Mouse (Mus musculus) megakaryocyte, embryonic 14.5 days (primary cell): Measurements from ENCODE around the gene Kcnb1. TPM values are rescaled to one million over a fixed set of nuclear protein-coding genes. Genes with fewer than 3 reads are reported as not detected.

Experiments used
- H3K27me3 ChIP-seq: replicated peaks from 2 replicates; pipeline ENCODE3; 2012; ENCODE audit warnings: inconsistent platforms
- H3K36me3 ChIP-seq: replicated peaks from 2 replicates; pipeline ENCODE3; 2012; ENCODE audit warnings: low read length, inconsistent platforms, mixed read lengths
- H3K4me1 ChIP-seq: 2 replicates; pipeline ENCODE4 v1.6.1; 2012; ENCODE audit warnings: inconsistent platforms
- H3K4me3 ChIP-seq: replicated peaks from 2 replicates; pipeline ENCODE3; 2012; ENCODE audit warnings: moderate library complexity, mild to moderate bottlenecking, inconsistent platforms
- H3K9me3 ChIP-seq: 2 replicates; pipeline ENCODE4 v1.6.1; 2012; ENCODE audit warnings: inconsistent platforms
- FLI1 ChIP-seq: IDR thresholded peaks from 2 replicates; pipeline ENCODE4 v1.6.1; 2012; ENCODE audit warnings: low read length, inconsistent platforms, mixed read lengths
- GATA1 ChIP-seq: IDR thresholded peaks from 3 replicates; pipeline ENCODE4 v1.6.1; 2012; ENCODE audit warnings: mixed read lengths, low read length, inconsistent platforms, borderline replicate concordance
- polyA plus RNA-seq: library from polyadenylated mRNA; stranded (reverse); fragments of >175 nt; gene quantifications from 2 replicates; pipeline ENCODE4 v1.2.3, GENCODE M21; 2012; ENCODE audit warnings: low replicate concordance; ENCODE audit not compliant: insufficient read depth

Kcnb1 gene
- polyA plus RNA-seq, result 0.02 TPM in 1 of 2 replicates, not detected in the other

GRCm38 (mm10) chr2:167190076-167190399 is at the start of gene Kcnb1:
Kcnb1 (minus strand) TSS chr2:167190155.
- peaks cover 8% of the 10 kb centered on the region for H3K9me3 ChIP-seq
- H3K4me3 ChIP-seq, result peak within 1 kb of the TSS; percentile 92

GRCm38 (mm10) chr2:167239262-167239661 is 49.3 kb upstream of the Kcnb1 start:
- TF ChIP-seq FLI1, result no peak
- TF ChIP-seq GATA1, result no peak
- Histone ChIP-seq H3K27me3 (peaks cover 76% of the 10 kb centered on the region), H3K9me3 (peaks cover 13% of the 10 kb centered on the region)

More at GRCm38 (mm10) chr2:167190076-167190399, at the start of gene Kcnb1:
- Histone ChIP-seq H3K4me1 (peaks cover 17% of the 10 kb centered on the region), H3K36me3 (no peaks in the 10 kb centered on the region), H3K27me3 (peaks cover 89% of the 10 kb centered on the region)
- TF ChIP-seq FLI1 (no peak), GATA1 (no peak)

DNA sequence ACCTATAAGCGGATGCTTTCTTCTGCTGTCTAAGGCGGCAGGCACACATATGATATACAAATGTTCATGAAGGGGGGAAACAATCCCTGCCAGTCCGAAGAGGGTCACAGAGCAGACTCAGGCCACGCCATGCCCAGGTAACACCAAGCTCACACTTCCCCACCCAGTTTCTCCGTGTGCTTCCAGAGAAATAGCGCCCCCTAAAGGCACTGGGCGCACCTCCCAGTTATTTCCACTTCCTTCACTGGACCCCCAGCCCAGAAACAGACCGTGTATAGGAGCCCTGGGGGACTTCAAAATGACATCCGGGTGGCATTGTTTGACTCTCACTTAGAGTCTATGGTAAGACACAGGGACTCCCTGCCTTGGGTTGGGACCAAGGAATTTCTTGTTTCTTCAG is 47.3 kb upstream of the Kcnb1 start:
- Histone ChIP-seq H3K36me3 (no peaks in the 10 kb centered on the region), H3K4me3 (no peak overlapping the region), H3K27me3 (peaks cover 82% of the 10 kb centered on the region), H3K4me1 (peaks cover 7% of the 10 kb centered on the region), H3K9me3 (peaks cover 5% of the 10 kb centered on the region)
- TF ChIP-seq GATA1 (no peak), FLI1 (no peak)

More at GRCm38 (mm10) chr2:167239262-167239661, 49.3 kb upstream of the Kcnb1 start:
- H3K36me3 ChIP-seq, result no peaks in the 10 kb centered on the region
- peaks cover 7% of the 10 kb centered on the region for H3K4me1 ChIP-seq
- H3K4me3 ChIP-seq, result no peak overlapping the region

GRCm38 (mm10) chr2:167236174-167236573 is 46.2 kb upstream of the Kcnb1 start:
- Histone ChIP-seq H3K9me3 (peaks cover 5% of the 10 kb centered on the region), H3K27me3 (peaks cover 82% of the 10 kb centered on the region)

GRCm38 (mm10) chr2:167235338-167236018 is 45.5 kb upstream of the Kcnb1 start:
- Histone ChIP-seq H3K9me3 (peaks cover 5% of the 10 kb centered on the region), H3K4me3 (no peak overlapping the region), H3K36me3 (no peaks in the 10 kb centered on the region), H3K27me3 (peaks cover 82% of the 10 kb centered on the region), H3K4me1 (peaks cover 9% of the 10 kb centered on the region)
- TF ChIP-seq GATA1, result no peak
- no peak for TF ChIP-seq FLI1

More at GRCm38 (mm10) chr2:167236174-167236573, 46.2 kb upstream of the Kcnb1 start:
- H3K36me3 ChIP-seq, result no peaks in the 10 kb centered on the region
- TF ChIP-seq FLI1 (no peak), GATA1 (no peak)
- no peak overlapping the region for H3K4me3 ChIP-seq
- peaks cover 7% of the 10 kb centered on the region for H3K4me1 ChIP-seq

GRCm38 (mm10) chr2:167233771-167234170 is 43.8 kb upstream of the Kcnb1 start:
- TF ChIP-seq GATA1, result no peak
- no peak for TF ChIP-seq FLI1
- Histone ChIP-seq H3K9me3 (peaks cover 9% of the 10 kb centered on the region), H3K4me1 (peaks cover 6% of the 10 kb centered on the region), H3K36me3 (no peaks in the 10 kb centered on the region), H3K27me3 (peaks cover 75% of the 10 kb centered on the region), H3K4me3 (no peak overlapping the region)

DNA sequence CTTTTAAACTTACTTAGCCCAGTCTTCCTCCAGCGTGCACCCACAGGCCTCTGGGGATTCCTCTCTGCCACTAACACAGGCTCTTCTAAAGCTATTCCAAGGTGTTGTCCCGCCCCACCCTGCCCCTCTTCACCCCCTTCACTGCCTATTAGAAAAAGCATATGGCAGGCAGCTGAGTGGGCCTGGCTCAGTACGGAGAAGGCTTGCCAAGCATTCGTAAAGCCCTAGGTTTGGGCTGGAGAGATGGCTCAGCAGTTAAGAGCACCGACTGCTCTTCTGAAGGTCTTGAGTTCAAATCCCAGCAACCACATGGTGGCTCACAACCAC is 43.0 kb upstream of the Kcnb1 start:
- H3K4me1 ChIP-seq, result peaks cover 6% of the 10 kb centered on the region
- H3K9me3 ChIP-seq, result peaks cover 6% of the 10 kb centered on the region
- TF ChIP-seq FLI1 (no peak), GATA1 (no peak)
- H3K4me3 ChIP-seq, result no peak overlapping the region
- no peaks in the 10 kb centered on the region for H3K36me3 ChIP-seq
- H3K27me3 ChIP-seq, result peaks cover 76% of the 10 kb centered on the region

- Histone ChIP-seq H3K4me1 (peaks cover 6% of the 10 kb centered on the region), H3K36me3 (no peaks in the 10 kb centered on the region), H3K27me3 (peaks cover 76% of the 10 kb centered on the region), H3K4me3 (no peak overlapping the region), H3K9me3 (peaks cover 6% of the 10 kb centered on the region)
- TF ChIP-seq GATA1 (no peak), FLI1 (no peak)
Measured at GRCm38 (mm10) chr2:167232132-167233008, 42.4 kb upstream of the Kcnb1 start.

GRCm38 (mm10) chr2:167230554-167230953 is 40.6 kb upstream of the Kcnb1 start:
- Histone ChIP-seq H3K4me3 (no peak overlapping the region), H3K9me3 (peaks cover 6% of the 10 kb centered on the region), H3K27me3 (peaks cover 77% of the 10 kb centered on the region), H3K4me1 (peaks cover 6% of the 10 kb centered on the region), H3K36me3 (no peaks in the 10 kb centered on the region)
- no peak for TF ChIP-seq FLI1
- TF ChIP-seq GATA1, result no peak

- Histone ChIP-seq H3K36me3 (no peaks in the 10 kb centered on the region), H3K4me1 (peaks cover under 1% of the 10 kb centered on the region), H3K27me3 (peaks cover 74% of the 10 kb centered on the region), H3K4me3 (no peak overlapping the region), H3K9me3 (peaks cover 5% of the 10 kb centered on the region; the same call in 1 of the 2 replicates)
- TF ChIP-seq FLI1 (no peak), GATA1 (no peak)
Measured at GRCm38 (mm10) chr2:167224937-167225336, 35.0 kb upstream of the Kcnb1 start.
